Mouse (Mus musculus) liver, embryonic 16.5 days (tissue): ENCODE results near the gene Mief1. TPM values are rescaled to one million over a fixed set of nuclear protein-coding genes. Genes with fewer than 3 reads are reported as not detected.

Source experiments
- ATAC-seq: fragments of 200-750 bp; cut with Nextera tagmentation; 2 replicates; pipeline ENCODE4 v1.8.0; 2017; ENCODE audit warnings: low read depth, mild to moderate bottlenecking, moderate number of reproducible peaks, moderate library complexity
- H3K27ac ChIP-seq: fragments of 300-500 bp; sonication (generic); 2 replicates; pipeline ENCODE4 v1.5.1; 2014; ENCODE audit warnings: mild to moderate bottlenecking, low read length
- H3K27me3 ChIP-seq: fragments of 300-500 bp; sonication (generic); 2 replicates; pipeline ENCODE4 v1.6.1; 2014; ENCODE audit warnings: low read depth, low read length, mixed read lengths; ENCODE audit not compliant: control insufficient read depth, insufficient read depth
- H3K36me3 ChIP-seq: fragments of 300-500 bp; sonication (generic); 2 replicates; pipeline ENCODE4 v1.6.1; 2014; ENCODE audit warnings: mild to moderate bottlenecking; ENCODE audit not compliant: control insufficient read depth, insufficient read depth
- H3K4me1 ChIP-seq: fragments of 300-500 bp; sonication (generic); 2 replicates; pipeline ENCODE4 v1.6.1; 2014; ENCODE audit warnings: low read depth, low read length, mixed read lengths; ENCODE audit not compliant: control insufficient read depth
- H3K4me2 ChIP-seq: fragments of 300-500 bp; sonication (generic); 2 replicates; pipeline ENCODE4 v1.6.1; 2014; ENCODE audit warnings: low read depth, low read length, mixed read lengths
- H3K4me3 ChIP-seq: fragments of 300-500 bp; sonication (generic); 2 replicates; pipeline ENCODE4 v1.5.1; 2014; ENCODE audit warnings: low read depth, mild to moderate bottlenecking, low read length
- H3K9ac ChIP-seq: fragments of 300-500 bp; sonication (generic); 2 replicates; pipeline ENCODE4 v1.6.1; 2014; ENCODE audit warnings: low read depth, low read length
- H3K9me3 ChIP-seq: fragments of 300-500 bp; sonication (generic); replicated peaks from 2 replicates; pipeline ENCODE4 v1.6.1; 2016; ENCODE audit warnings: low read length; ENCODE audit not compliant: control insufficient read depth
- WGBS: fragments of 180-500 bp; shearing (Covaris S2); extraction: QIAGEN DNeasy Blood & Tissue Kit; methylation state at CpG from one replicate; pipeline ENCODE4 v1.1.7; 2014; ENCODE audit not compliant: insufficient replicate concordance; 5-methylcytosine and 5-hydroxymethylcytosine counted together
- polyA plus RNA-seq: library from polyadenylated mRNA; unstranded; fragments of >200 nt; fragmentation: Nextera tagmentation; extraction: Ambion mirVana; gene quantifications from 2 replicates; pipeline ENCODE4 v1.2.1, GENCODE M21; 2015

The Mief1 gene
- polyA plus RNA-seq, 1 experiment from 2014 or later: 16.0 TPM

DNA sequence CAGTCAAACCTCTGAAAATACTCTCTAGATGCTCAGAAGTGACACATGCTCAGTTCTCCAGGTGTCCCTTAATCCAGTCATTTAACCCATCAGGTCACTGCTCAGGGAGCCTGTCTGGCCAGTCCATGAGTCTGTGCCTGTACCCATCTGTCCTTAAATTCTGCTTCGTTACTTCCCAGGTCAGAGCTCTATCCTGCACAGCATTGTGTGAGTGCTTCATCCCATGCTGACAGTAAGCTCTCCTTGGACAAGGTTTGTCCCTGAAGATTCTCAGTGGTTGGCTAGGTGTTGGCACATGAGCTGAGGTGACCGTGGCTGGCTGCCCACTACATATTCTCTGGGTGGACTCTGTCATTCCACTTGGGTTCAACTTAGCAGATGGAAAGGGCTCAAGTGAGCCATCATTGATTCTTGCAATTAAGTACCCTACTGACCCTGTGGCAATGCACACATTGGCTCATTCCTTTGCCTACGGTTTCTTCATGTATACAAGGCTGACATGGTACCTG, 27.7 kb upstream of the Mief1 start:
- no peak for ATAC-seq
- Histone ChIP-seq H3K9ac (no peak overlapping the region), H3K4me1 (no peaks in the 10 kb centered on the region)

DNA sequence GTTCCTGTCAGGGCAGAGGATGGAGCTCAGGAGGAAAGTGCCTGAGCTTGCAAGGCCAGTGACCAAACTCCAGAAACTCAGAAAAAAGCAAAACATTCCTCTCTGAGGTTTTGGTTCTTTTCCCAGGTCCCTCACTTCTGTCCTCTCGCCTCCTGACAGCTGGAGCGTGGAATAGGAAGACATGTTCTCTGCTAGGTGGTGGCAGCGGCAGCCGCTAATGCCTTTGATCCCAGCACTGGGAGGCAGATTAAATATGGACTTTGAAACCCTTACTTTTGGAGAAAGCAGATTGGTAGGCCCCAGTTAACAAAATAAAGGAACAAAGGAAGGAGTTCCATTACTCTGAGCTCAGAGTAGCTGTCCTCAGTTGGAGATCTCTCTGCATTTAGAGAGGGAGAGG, 25.4 kb upstream of the Mief1 start:
- no peak for ATAC-seq
- Histone ChIP-seq H3K4me2 (no peak overlapping the region), H3K36me3 (no peaks in the 10 kb centered on the region), H3K9me3 (no peaks in the 10 kb centered on the region), H3K4me1 (no peaks in the 10 kb centered on the region), H3K9ac (no peak overlapping the region), H3K4me3 (no peak overlapping the region), H3K27me3 (no peaks in the 10 kb centered on the region), H3K27ac (no peak overlapping the region)
- WGBS: 48% methylated on average over 4 of the region's 4 CpGs

More for the DNA sequence above, 27.7 kb upstream of the Mief1 start:
- Histone ChIP-seq H3K4me3 (no peak overlapping the region), H3K27me3 (no peaks in the 10 kb centered on the region), H3K9me3 (no peaks in the 10 kb centered on the region), H3K4me2 (no peak overlapping the region), H3K36me3 (no peaks in the 10 kb centered on the region), H3K27ac (no peak overlapping the region)
- 51% methylated on average over 3 of the region's 3 CpGs for WGBS

DNA sequence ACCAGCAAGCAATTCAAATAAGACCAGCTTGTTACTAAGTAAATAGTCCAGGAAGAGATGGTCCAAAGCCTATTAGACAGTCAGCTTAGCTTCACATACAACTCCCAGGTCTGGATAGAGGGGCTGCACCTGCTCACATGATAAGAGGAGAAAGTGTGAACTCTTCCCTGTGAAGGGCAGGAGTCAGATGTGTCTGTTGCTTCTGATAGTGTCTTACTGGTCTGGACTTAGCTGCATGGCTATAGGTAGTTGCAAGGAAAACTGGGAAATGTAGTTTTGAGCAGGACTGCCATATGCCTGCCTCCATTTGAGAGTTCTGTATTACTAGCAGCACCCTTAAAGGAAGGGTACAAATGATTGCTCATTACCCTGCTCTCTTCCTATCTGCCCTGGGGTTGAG, 20.1 kb upstream of the Mief1 start:
- no peaks in the 10 kb centered on the region for H3K4me1 ChIP-seq
- H3K9ac ChIP-seq: no peak overlapping the region
- H3K4me2 ChIP-seq: no peak overlapping the region
- H3K4me3 ChIP-seq: no peak overlapping the region
- no peak overlapping the region for H3K27ac ChIP-seq
- no peaks in the 10 kb centered on the region for H3K36me3 ChIP-seq
- peak; percentile 62 for ATAC-seq
- H3K9me3 ChIP-seq: no peaks in the 10 kb centered on the region
- no peaks in the 10 kb centered on the region for H3K27me3 ChIP-seq

DNA sequence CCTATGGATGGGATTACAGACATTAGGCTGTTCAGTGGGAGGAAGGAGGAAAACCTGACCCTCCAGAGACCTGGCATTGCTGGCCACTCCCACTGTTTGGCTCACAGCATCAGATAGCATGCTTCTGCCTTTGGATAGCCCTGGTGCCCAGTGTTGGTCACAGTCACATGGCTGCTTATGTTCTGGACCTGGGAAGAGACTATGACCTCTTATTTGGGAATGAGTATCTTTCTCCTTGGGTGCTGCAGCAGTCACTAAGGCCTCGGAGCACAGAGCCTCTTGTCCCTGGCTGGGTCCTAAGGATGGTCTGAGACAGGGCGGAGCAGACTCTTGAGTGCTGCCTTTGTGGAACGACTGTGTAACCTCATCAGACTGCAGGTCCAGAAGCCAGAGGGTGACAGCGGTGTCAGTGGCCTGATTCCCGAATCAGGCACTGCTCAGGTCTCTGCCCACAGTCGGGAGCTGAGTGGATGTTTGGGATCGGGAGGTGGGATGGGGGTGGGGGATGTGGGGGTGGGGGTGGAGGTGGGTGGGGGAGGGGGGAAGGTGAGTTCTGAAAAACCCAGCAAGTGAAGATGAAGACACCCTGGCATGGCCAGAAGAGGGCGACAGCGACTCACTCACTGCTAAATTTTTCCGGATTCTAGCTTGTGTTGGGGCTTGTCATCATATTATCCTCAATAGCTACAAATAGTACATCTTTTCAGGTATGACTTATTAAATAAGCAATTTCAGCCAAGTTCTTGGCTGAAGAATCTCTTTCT, 17.9 kb upstream of the Mief1 start:
- Histone ChIP-seq H3K36me3 (no peaks in the 10 kb centered on the region), H3K4me3 (no peak overlapping the region), H3K27ac (no peak overlapping the region), H3K4me2 (no peak overlapping the region), H3K27me3 (no peaks in the 10 kb centered on the region), H3K9ac (no peak overlapping the region), H3K4me1 (peaks cover 2% of the 10 kb centered on the region), H3K9me3 (no peaks in the 10 kb centered on the region)
- no peak for ATAC-seq
- 17% methylated on average over 9 of the region's 10 CpGs for WGBS

DNA sequence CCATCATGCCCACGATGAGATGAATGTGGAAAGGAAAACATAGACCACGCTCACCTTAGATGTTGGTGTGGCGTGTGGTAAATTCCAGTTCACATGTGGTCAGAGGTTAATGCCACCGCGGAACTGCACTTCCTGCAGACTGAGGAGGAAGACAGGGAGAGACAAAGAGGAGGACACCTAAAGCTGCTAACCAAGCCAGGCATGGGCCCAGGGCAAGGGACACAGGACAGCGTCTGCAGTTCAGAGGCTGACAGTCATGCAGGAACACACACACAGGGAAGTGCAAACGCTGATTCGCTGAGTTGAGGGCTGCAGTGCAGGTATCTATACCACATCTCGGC, 17.4 kb upstream of the Mief1 start:
- Histone ChIP-seq H3K4me2 (no peak overlapping the region), H3K27ac (no peak overlapping the region), H3K4me3 (no peak overlapping the region), H3K9ac (no peak overlapping the region), H3K36me3 (no peaks in the 10 kb centered on the region), H3K4me1 (peaks cover 2% of the 10 kb centered on the region), H3K27me3 (no peaks in the 10 kb centered on the region), H3K9me3 (no peaks in the 10 kb centered on the region)
- no peak for ATAC-seq
- WGBS: 32% methylated on average over 9 of the region's 9 CpGs

DNA sequence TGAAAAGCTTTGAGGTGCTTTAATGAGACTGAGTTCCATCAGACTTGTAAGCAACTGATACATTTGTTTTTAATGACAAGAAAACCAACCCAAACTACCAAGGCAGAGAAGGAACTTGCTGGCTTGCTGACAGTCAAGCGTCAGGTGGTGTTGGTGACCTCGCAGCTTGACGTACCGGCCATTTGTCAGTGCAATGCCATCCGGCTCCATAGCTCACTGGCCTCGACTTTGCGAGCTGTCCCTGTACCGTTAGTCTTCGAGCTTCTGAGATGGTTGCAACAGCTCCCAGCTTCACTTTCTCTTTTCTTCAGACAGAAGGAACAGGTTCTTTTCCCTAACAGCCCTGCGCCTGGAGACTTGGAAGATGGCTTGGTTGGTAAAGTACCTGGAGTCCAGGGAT, 16.3 kb upstream of the Mief1 start:
- H3K4me1 ChIP-seq: peaks cover 2% of the 10 kb centered on the region
- H3K27me3 ChIP-seq: no peaks in the 10 kb centered on the region
- no peak overlapping the region for H3K27ac ChIP-seq
- no peak overlapping the region for H3K4me3 ChIP-seq
- H3K9ac ChIP-seq: no peak overlapping the region
- no peaks in the 10 kb centered on the region for H3K36me3 ChIP-seq
- no peaks in the 10 kb centered on the region for H3K9me3 ChIP-seq
- ATAC-seq: no peak
- WGBS: 65% methylated on average over 10 of the region's 10 CpGs
- H3K4me2 ChIP-seq: no peak overlapping the region

DNA sequence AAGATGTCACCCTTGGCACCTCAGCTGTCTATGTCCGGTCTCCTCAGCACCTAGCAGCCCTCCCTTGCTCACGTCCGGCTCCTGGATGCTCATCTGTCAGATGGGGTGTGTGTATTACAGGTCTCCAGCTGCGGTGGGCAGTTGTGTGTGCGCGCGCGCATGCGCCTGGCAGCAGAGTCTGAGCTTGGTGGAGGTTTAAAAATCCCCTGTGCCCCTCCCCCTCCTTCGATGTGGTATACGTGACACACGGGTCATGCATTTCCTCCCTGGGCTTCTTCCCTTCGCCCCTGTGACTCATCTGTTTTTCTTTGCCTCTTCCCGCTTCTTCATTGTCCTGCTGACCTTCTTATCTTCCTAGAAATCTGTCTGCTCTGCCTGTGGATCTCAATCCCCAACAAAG, 14.6 kb upstream of the Mief1 start:
- H3K27ac ChIP-seq: no peak overlapping the region
- H3K9ac ChIP-seq: no peak overlapping the region
- H3K36me3 ChIP-seq: no peaks in the 10 kb centered on the region
- 0 out of 2 replicates have a peak, but pooled peaks have one; percentile 9 for ATAC-seq
- no peak overlapping the region for H3K4me3 ChIP-seq
- no peaks in the 10 kb centered on the region for H3K27me3 ChIP-seq
- peak overlapping the region; percentile 7; the same call in 1 of the 2 replicates for H3K4me2 ChIP-seq
- no peaks in the 10 kb centered on the region for H3K9me3 ChIP-seq
- WGBS: 15% methylated on average over 14 of the region's 14 CpGs
- peaks cover 2% of the 10 kb centered on the region for H3K4me1 ChIP-seq

DNA sequence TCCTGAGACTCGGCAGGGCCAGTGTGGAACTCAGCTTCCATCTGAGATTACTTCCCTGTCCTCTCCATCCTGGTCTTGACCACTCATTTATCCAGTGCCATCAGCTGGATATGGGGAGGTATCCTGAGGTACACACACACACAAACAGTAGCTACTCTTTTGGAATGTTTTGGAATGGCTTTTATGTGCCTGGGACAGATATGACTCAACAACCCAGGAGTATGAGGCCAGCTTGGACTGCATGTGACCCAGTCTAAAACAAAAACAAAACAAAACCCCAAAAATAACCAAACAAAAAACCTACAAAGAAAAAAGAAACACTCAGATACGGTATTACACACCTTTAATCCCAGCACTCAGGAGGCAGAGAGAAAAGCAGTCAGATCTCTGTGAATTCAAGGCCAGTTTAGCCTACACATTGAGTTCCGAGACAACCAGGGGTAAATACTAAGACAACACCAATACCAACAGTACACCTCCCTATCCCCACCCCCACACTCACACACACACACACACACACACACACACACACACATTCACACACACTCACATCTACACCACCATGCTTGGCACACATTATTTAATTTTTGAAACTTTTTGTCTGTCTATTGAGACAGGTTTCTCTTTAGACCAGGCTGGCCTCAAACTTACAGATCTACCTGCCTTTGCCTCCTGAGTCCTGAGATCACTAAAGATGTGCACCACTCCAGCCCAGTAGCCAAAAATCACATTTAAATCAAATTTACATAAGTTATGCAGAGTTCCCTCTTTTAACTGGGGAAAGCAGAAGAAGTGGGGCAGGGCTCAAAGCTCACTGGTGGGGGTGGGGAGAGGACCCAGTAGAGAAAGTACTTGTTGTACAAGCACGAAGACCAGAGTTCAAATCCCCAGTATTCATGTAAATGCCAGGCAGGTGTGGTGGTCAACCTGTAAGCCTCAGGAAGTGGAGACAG, 13.8 kb upstream of the Mief1 start:
- 36% methylated on average over 4 of the region's 4 CpGs for WGBS
- Histone ChIP-seq H3K36me3 (no peaks in the 10 kb centered on the region), H3K4me3 (no peak overlapping the region), H3K9ac (no peak overlapping the region), H3K9me3 (no peaks in the 10 kb centered on the region), H3K27ac (no peak overlapping the region), H3K27me3 (no peaks in the 10 kb centered on the region), H3K4me2 (peak overlapping the region; percentile 7; the same call in 1 of the 2 replicates), H3K4me1 (peaks cover 2% of the 10 kb centered on the region)
- no peak for ATAC-seq

GRCm38 (mm10) chr15:80221031-80221430, 12.8 kb upstream of the Mief1 start:
- Histone ChIP-seq H3K36me3 (no peaks in the 10 kb centered on the region), H3K4me3 (no peak overlapping the region), H3K9me3 (no peaks in the 10 kb centered on the region), H3K4me1 (peaks cover 4% of the 10 kb centered on the region), H3K9ac (no peak overlapping the region), H3K27ac (no peak overlapping the region), H3K4me2 (no peak overlapping the region), H3K27me3 (no peaks in the 10 kb centered on the region)
- WGBS: 53% methylated on average over 8 of the region's 8 CpGs
- no peak for ATAC-seq
